Mouse (Mus musculus): Measurements from ENCODE around the gene 2310022A10Rik.

GRCm38 (mm10) chr7:27609285-27609684 lies 56.3 kb downstream of the 2310022A10Rik start:
- TF ChIP-seq POLR2A (IDR thresholded peaks at IDR 0.05; ENCODE audit: low read depth, low read length): no peak
- TF ChIP-seq CTCF (IDR thresholded peaks at IDR 0.05; ENCODE audit: extremely low read depth, insufficient read length, insufficient replicate concordance, low read depth, low read length): no peak

Data from small intestine, adult 2 months (tissue).